Mouse (Mus musculus) megakaryocyte, adult 5-6 weeks (primary cell): ENCODE measurements at regions not wholly inside any gene's neighbourhood (a gene's known extent, or its start where the extent isn't known, plus 50 kb on each side); places are given as distances from the start of the nearest gene placed in this dataset.
"Not testable (repeated sequence)": the region's sequence is repeated elsewhere in the genome, so short reads cannot be mapped to it uniquely, and the experiment has no call there.

Experiments used
- ATAC-seq: 2 replicates; pipeline ENCODE4 v1.8.0; 2016; ENCODE audit warnings: mild to moderate bottlenecking, inconsistent platforms; ENCODE audit not compliant: poor library complexity, severe bottlenecking

DNA sequence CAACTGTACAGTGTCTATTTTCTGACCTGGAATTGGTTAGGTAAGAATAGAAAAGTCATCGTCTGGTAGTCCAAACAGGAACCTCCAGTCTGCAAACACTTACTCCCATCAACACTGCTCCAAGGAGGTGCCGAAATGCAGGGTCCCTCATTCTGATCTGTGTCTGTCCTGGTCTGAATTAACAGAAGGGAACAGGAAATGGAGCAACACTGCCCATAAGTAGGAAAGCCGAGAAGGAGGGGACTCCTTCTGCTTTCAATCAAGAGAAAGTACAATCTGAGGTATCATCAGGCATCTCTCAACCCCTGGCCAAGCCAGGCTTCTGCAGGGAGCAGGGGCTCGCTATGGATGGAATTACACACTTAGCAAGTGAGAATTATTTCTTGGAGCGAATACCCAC lies 562.4 kb upstream of the 2610301B20Rik start:
- ATAC-seq, result no peak

DNA sequence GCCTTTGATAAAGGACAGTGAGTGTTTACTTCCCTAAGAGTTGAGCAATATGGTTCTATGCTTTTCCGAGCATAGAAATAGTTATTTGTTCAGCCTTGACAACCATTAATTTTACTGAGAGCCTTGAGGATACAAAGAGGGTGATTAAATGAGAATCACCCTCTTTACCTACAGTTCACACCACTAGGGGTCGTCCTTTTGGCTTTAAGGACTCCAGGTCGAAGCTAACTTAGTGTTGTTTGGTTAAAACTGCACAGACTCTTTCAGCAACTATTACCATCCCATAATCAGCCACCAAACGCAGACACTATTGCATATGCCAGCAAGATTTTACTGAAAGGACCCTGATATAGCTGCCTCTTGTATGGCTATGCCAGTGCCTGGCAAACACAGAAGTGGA lies 559.2 kb upstream of the 2610301B20Rik start:
- ATAC-seq, result no peak

DNA sequence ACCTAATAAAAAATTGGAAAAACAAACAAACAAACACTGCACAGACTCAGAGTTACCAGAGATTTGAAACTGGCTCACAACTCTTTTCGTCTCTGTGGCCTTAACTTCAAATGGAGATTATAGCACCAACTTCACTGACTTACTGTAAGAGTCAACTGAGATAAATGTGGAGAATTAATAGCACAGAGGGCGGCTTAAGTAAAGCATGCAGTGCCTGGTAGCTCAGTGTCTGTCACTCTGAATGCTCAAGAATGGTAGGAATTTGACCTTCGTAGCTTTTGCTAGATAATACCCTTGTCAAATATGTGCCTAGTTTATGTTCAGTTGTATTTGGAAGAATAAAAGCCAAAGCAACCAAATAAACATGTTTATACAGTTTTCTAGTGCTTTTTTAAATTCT lies 558.4 kb upstream of the 2610301B20Rik start:
- ATAC-seq, result no peak

DNA sequence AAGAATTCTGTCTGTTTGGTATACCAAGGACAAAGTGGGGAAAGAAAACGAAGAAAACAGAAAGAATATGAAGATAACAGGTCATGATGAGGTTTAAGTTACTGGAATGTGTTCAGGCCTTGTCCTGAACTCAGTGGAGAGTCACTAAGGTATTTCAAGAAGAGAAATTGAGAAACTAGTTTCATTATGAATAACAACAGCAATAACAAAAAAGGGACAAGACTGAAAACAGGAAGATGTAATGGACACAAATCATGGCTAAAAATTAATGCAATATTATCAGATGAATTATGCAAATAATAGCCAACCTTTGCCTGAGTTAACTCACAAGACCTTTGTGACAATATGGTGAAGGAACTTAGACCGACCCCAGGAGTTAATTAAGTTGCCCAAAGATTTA lies 530.2 kb upstream of the 2610301B20Rik start:
- ATAC-seq, result no peak

DNA sequence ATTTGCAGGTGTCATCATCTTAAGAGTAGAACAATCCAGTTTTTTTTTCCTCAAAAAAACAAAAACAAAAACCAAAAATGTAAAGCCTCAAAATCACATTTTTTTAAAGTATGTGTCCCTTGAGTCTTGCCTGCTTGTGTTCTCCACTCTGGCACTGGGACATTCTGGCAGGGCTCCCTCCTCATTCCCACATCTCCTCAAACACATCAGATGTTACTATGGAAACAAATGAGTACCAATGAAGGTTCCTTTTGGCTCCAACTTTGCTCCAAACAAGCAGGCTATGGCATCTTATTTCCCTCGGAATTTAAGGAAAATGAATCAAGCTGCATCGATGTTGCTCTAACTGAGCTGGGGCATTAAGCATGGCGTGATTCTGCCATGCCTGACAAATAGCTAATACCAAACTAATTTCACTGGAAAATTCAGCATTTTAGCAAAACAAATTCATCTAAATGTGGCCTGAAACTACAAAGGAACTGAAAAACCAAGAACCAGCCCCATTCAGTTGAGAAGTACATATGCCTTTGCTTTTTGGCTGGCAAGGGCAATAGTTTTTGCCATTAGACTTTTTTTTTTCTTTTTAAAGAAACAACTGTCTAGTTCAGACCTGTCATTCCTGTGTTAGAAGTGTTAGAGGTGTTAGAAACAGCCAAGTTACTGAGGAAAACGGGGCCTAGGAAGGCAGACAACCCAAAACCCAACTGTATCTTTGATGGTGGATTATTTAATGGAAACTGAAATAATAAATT lies 522.2 kb upstream of the 2610301B20Rik start:
- no peak for ATAC-seq

DNA sequence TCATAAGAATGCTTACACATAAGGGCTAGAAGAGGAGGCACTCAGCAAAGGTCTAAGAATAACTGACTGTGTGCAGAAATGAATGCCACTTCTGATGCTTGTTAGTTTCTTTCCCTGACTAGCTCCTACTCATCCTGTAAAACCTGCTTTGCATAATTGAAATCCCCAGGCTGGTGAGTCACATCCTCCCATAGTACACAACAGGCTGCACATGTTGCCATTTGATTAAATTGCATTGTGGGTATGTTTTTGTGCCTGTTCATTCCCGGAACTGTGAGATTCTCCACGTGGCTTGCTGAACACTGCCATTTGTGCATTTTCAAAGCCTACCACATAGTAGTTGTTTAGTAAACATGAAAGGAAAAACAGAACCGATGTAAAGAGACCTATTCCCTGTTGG lies 516.7 kb upstream of the 2610301B20Rik start:
- no peak for ATAC-seq

DNA sequence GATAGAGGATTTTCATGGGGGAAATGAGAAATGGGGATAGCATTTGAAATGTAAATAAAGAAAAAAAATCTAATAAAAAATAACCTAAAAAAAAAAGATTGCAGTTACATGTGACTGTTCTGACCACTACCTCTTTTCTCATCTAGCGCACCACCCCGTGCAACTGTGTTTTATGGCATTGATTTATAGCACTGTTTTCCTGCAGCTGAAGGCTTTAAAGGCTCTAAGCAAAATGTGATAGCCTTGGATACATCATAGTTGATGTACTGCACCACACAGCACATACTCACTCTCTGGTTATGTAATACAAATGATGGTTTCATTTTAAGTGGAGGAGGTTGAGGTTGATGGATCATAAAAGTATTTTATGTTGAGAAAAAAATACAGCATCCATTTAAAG lies 484.5 kb upstream of the 2610301B20Rik start:
- ATAC-seq, result no peak

DNA sequence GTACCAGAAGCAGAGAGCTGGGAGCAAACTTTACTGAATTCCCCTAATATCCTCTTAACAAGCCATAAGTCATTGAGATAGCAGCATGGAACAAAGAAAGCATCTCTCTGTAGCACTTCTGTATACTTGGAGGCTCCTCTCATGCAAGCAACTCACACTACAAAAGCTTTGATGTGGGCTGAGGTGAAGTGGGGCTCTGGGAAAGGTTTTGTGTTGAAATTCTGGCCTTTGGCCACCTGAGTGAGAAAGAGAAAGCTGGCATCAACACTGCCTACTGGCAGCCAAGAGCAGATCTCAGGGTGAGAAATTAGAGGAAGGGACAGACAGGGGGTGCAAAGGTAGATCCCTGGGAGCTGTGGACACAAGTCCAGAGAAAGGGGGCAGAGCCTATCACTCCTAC lies 477.0 kb upstream of the 2610301B20Rik start:
- ATAC-seq, result no peak

DNA sequence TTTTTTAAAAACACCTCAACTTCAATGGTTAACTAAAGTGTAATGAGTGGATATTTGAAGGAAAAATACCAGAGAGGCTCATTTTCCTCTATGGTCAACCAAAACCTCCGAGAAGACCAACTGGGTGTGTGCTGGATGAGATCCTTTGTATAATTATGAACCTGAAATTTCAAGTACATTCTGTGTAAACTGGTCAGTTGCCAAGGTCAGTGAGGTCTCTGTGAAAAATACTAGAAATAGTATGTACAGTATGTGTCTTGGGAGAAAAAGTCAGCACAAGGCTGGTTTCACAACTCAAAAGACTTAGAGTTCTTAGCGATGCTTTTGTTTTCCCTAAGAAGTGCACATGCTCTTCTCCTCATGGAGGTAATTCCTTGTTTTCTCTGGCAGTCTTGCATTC lies 476.2 kb upstream of the 2610301B20Rik start:
- ATAC-seq, result no peak

DNA sequence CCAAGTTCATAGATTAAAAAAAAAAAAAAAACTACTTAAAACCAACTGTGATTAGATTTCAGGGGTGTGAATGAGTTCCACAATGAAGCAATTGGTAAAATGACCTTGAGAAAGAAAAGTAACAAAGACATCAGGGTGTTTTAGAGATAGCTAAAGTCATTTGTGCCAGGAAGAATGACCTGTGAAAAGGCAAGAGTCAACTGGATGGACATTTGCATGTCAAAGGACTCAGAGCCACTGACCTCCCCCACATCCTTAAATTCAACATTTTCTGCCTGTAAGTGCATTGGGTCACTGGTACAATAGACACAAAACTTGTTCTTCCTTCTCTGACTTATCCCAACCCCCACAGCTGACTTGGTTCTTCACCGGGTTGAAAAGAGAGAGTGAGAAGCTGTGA lies 474.6 kb upstream of the 2610301B20Rik start:
- ATAC-seq, result no peak

DNA sequence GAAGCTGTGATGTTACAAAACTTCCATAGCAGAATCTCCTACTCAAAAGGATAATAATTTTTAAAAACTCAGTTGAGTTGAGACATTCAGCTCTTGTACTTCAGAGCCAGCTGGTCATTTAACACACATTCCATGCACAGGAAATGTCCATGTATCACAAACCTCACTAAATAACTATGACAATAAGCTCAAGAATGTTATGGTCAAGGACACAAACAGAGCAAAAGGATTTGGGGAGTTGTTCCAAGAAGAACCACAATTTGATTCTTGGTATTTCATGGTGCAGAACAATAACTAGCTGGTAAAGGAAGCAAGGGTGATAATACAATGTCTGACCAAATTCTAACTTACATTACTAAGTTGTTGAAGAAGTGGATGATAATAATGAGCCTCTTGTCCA lies 471.4 kb upstream of the 2610301B20Rik start:
- no peak for ATAC-seq

DNA sequence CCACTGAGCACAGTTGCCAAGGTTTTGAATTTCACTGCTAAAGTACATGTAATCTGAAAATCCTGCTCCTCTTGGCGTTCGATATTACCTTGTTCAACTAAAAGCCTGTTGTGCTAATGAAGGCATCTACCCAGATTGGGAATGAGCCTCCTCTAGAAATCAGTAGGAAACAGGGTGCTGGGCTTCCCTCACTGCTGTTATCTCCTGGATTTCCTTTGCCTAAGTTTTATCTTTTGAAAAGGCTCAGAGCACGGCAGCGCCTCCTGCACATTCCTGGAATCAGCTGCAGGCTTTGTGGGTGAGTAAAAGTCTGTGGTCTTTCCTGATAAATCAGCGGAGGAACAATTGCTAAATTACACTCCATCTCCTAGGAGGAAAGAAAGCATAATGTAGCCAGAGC lies 469.9 kb upstream of the 2610301B20Rik start:
- no peak for ATAC-seq

DNA sequence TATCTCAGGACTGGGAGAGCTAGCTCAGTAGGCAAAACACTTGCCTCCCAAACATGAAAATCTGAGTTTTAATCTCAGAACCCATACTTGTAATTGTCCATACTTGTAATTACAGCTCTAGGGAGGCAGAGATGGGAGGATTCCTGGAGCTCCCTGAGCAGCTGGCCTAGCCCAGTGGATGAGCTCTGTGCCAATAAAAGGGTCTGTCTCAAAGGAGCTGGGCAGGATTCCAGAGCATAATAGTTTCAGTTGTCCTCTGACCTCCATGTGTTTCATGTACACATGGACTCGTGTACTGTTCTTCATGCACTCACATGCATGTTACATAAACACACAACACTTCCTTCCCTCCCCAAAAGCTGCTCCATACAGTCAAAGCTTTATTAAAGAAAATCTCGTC lies 469.2 kb upstream of the 2610301B20Rik start:
- no peak for ATAC-seq

DNA sequence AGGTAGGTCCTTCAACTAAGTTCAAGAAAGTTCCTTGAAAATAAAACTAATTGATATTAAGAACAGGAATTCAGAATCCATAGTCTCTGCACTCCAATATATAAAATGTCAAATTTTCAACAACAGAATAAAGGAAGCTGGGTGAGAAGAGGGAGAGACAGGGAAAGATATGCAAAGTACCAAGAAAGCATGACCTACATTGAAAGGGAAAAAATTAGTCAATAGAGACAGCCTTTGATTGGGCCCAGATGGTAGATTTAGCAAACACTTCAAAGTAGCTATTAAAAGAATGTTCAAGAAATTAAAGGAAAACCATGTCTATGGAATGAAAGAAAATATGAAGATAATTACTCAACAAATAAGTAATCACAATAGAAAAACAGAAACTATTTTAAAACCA lies 460.0 kb upstream of the 2610301B20Rik start:
- no peak for ATAC-seq

DNA sequence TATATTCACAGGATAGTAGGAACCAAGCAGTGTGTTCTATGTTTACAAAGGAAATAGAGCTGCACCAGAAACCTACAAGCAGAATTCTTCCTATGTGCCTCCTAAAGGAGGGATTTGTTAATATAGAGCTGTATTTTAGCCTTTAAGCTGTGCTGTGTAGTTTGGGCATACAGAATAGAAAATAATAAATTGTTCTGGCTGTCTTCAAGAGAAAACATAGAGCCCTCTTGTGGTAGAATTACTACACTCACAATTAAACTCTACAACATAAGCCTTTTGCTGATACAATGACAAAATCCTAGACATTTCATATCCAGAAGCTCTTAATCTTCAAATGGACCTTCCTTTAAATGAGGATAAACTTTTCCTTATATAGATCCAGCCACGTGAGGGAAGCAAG lies 452.9 kb upstream of the 2610301B20Rik start:
- no peak for ATAC-seq

DNA sequence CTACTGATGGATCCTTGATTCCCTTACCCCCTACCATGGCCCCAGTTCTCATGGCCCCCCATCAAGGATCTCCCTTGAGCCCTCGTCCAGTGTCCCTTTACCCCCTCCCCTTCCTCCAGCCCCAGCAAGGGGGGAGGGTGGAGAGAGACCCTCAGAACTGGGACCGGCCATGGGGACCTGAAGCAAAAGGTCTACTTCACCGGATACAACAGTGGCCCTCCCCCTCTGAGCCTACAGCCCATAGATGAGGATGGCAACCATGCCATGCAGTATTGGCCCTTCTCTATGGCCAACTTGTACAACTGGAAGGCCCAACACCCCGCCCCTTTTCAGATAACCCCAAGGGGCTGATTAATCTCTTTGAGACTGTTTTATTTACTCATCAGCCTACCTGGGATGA lies 439.9 kb upstream of the 2610301B20Rik start:
- no peak for ATAC-seq

DNA sequence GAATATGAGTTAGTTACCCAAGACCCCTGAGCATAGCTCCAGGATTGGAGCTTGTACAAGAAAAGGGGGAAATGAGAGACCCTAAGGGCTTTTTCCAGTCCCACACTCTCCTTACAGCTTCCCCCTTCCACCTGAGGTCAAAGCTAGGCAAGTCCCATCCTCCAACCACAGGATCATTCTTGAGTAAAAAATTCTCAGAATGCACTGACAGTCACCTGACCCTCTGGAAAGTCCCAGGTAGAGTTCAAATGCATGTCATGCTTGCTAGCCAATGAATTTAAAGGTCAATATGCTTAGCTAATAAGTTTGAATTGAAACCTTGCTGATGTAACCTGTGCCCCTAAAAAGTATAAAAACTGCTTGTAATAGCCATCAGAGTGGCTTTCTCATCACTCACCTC lies 434.4 kb upstream of the 2610301B20Rik start:
- not testable (repeated sequence) for ATAC-seq

DNA sequence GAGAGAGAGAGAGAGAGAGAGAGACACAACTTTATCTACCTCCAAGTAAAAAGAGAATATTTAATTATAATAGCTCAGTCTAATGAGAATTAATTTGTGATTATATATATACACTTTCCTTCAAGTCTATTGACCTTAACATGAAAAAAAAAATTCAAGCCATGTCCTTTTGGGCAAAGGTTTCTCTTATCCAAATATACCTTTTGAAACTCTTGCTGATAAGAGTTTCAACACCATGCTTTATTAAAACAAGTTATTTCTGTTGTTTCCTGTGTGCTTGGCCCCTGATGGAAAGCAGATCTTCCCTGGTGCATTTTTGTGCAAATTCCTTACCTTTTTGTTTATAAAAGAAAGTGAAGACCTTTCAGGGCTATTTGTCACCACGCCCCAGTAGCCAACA lies 414.7 kb upstream of the 2610301B20Rik start:
- no peak for ATAC-seq

DNA sequence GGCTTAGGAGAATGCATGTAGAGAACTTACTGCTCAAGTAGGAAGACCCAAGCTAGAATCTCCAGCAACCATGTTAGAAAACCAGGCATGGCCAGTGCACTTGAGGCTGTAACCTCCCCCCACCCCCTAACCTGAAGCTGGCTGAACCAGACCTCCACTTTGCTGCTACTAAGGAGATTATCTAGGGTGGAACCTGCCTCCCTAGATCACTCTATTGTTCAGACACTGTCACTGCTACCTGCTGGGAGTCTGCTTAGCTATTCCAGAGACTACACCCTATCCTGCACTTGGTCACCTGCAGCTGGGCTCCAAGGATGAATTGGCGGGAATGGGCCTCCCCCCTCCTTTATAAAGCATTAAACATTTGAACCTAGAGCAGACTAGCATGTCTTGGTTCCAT lies 393.4 kb upstream of the 2610301B20Rik start:
- ATAC-seq, result no peak

DNA sequence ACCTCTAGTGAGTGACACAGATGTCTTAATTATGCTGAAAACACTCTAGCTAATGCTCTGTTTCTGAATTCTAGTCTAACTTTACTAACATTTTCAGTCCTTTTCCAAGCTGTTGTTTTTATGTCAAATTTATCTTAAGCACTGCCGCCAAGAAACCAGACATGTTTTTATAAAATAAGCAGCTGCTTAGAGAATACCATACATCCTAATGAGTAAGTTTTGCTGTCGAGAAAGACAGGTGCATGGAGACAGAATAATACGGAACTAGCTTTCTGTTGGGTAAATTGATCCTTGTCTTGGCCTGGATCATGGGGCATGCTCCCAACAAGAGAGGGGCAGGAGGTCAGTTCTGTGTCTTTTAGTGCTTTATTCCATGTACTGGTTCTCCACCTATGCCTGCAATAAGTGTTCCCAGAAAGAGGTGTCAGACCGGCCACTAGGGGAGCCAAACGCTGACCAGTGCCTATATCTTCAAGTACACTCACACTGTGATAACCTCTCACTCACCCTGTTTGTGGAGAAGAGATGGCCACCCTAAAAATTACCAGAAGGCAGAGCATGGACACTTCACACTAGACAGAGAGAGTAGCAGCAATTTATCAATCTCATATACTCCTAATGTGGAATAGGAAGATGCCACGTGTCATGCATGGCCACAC lies 366.0 kb upstream of the 2610301B20Rik start:
- ATAC-seq, result no peak

DNA sequence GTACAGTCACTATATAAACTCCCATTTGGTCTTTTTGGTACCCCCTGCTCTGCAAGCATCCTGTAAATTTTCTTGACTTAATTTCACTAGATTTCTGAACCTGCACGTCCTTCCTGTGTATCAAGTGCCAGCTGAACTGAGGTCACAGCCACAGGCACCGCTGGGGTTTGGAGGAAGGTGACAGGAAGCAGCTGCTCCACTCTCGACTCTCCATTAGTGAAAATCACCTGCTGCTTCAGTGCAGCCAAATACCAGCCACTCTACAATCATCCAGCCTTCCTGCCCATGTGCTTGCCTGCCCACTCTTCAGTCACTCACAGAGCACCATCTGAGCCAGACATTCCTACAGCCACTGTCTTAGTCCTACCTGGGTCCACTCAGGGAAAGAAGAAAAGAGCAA lies 364.3 kb upstream of the 2610301B20Rik start:
- no peak for ATAC-seq

DNA sequence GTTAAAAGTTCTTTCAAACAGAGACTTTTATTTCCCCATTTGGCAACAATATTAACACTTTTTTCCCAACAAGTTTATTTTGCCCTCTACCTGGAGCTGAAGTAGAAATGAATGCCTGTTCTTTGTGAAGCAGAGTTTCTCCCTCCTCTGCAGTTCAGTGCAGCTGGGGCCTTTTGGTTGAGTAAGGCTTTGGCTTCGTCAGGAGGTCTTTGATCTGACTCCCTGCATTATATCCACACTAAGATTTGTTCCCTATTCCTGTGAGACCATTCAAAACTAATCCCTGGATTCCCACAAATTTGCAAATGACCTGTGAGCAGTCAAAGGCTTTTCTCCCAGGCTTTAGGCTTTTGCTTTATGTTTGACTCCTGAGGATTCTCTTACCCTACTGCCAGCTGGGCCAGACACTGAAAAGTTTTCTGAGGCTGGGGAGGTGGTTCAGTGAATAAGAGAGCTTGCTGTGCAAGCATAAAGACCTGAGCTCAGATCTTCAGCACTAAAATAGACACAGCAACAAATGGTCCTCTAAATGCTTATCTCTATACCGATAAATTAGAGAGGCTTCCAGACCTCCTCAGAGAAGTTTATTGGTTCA lies 323.5 kb upstream of the 2610301B20Rik start:
- no peak for ATAC-seq
